Mouse (Mus musculus) liver, embryonic 14.5 days (tissue): ENCODE measurements around the gene Ptprt.

ENCODE experiments used
- CTCF ChIP-seq: IDR thresholded peaks from 2 replicates; pipeline ENCODE4 v1.5.1; 2016; ENCODE audit warnings: antibody characterized with exemption, low read depth, control low read depth
- EP300 ChIP-seq: IDR thresholded peaks from 2 replicates; pipeline ENCODE4 v1.6.1; 2016; ENCODE audit warnings: antibody characterized with exemption, low read depth

DNA sequence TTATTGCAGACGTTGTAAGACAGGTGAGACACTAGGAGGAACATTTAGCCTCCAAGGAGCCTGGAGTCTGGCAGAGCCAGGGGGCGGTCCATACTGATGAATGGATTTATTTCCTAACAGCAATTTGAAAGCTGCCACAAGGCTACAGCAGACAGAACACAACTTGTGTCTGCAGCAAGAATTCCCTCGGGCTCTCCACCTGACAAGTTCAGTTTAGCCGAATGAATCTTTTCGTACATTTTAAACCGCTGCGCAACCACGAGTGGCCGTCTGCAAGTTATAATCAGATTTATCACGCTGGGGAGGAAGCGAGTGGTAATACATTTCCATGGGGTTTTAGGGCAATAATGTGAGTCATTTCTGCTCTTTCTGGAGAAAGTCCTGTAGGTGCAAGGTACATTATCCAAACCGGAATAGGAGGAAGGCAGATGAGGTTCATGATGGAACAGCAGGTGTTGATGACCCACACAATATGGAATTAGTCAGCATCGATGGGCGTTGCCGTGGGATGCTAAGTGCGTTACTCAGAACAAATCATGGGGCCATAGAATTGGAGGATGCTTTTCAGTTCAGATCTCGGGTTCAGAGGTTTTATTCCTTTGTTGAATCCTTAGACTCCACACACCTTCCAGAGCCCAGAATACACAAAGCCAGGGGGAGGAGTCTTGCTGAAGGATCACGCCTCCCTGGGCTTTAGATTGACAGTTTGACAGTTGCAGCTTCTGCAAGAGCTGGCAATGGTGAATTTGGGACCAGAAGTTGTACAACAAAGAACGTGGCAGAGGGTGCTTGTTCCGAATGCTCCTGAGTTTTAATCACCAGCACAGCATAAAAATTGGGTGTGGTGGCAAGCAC is 478.1 kb downstream of the Ptprt start:
- TF ChIP-seq EP300 (no peak), CTCF (no peak)
